Mouse (Mus musculus) forebrain, embryonic 15.5 days (tissue): Measurements from ENCODE around the gene Esyt2. TPM values are rescaled to one million over a fixed set of nuclear protein-coding genes. Genes with fewer than 3 reads are reported as not detected.

Experiments
- ATAC-seq: fragments of 200-750 bp; cut with Nextera tagmentation; replicated peaks from 2 replicates; pipeline ENCODE4 v1.8.0; 2017; ENCODE audit warnings: mild to moderate bottlenecking, moderate TSS enrichment, moderate library complexity
- H3K27ac ChIP-seq: fragments of 300-500 bp; sonication (generic); replicated peaks from 2 replicates; pipeline ENCODE4 v1.5.1; 2015; ENCODE audit warnings: mild to moderate bottlenecking, inconsistent platforms
- H3K27me3 ChIP-seq: fragments of 300-500 bp; sonication (generic); 2 replicates; pipeline ENCODE4 v1.6.1; 2015; ENCODE audit warnings: inconsistent platforms
- H3K36me3 ChIP-seq: fragments of 300-500 bp; sonication (generic); 2 replicates; pipeline ENCODE4 v1.6.1; 2015; ENCODE audit warnings: mild to moderate bottlenecking, inconsistent platforms
- H3K4me1 ChIP-seq: fragments of 300-500 bp; sonication (generic); 2 replicates; pipeline ENCODE4 v1.6.1; 2015; ENCODE audit warnings: inconsistent platforms
- H3K4me2 ChIP-seq: fragments of 300-500 bp; sonication (generic); replicated peaks from 2 replicates; pipeline ENCODE4 v1.6.1; 2015; ENCODE audit warnings: mild to moderate bottlenecking, inconsistent platforms
- H3K4me3 ChIP-seq: fragments of 300-500 bp; sonication (generic); 2 replicates; pipeline ENCODE4 v1.5.1; 2015; ENCODE audit warnings: mild to moderate bottlenecking, inconsistent platforms
- H3K9ac ChIP-seq: fragments of 300-500 bp; sonication (generic); replicated peaks from 2 replicates; pipeline ENCODE4 v1.6.1; 2015; ENCODE audit warnings: mild to moderate bottlenecking, inconsistent platforms
- H3K9me3 ChIP-seq: fragments of 300-500 bp; sonication (generic); 2 replicates; pipeline ENCODE4 v1.6.1; 2016; ENCODE audit warnings: inconsistent platforms
- WGBS: fragments of 180-500 bp; shearing (Covaris S2); methylation state at CpG from one replicate; pipeline ENCODE4 v1.1.7; 2015; ENCODE audit warnings: mixed read lengths; 5-methylcytosine and 5-hydroxymethylcytosine counted together
- polyA plus RNA-seq: library from polyadenylated mRNA; unstranded; fragments of >200 nt; fragmentation: Nextera tagmentation; extraction: Ambion mirVana; gene quantifications from 2 replicates; pipeline ENCODE4 v1.2.1, GENCODE M21; 2015

The Esyt2 gene
- polyA plus RNA-seq, 1 experiment from 2014 or later = 13.0 TPM

DNA sequence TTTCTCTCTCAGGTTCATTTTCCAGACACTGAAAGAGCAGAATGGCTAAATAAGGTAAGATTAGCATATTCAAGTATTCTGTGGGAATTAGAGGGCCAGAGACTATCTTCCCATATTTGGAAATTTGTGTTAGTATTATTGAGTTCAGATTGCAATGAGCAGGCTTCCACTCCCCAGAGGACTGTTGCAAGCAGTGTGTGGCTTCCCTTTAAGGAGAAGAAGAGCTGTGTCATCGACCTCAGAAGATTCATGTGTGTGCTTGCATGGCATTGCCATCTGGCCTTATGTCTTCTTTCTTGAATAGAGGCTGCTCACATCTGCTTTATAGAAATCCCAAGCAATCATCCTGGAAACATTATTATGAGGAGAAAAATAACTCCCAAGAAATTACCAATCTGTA, 36.8 kb downstream of the Esyt2 start:
- no peak overlapping the region for H3K27ac ChIP-seq
- no peak overlapping the region for H3K4me2 ChIP-seq
- H3K27me3 ChIP-seq = no peaks in the 10 kb centered on the region
- WGBS = 80% methylated on average over 1 of the region's 1 CpGs
- H3K36me3 ChIP-seq = 0 out of 2 replicates have a peak, but pooled peaks cover 5% of the 10 kb centered on the region
- no peak for ATAC-seq
- no peak overlapping the region for H3K9ac ChIP-seq
- H3K4me1 ChIP-seq = no peaks in the 10 kb centered on the region
- H3K9me3 ChIP-seq = no peaks in the 10 kb centered on the region
- no peak overlapping the region for H3K4me3 ChIP-seq

DNA sequence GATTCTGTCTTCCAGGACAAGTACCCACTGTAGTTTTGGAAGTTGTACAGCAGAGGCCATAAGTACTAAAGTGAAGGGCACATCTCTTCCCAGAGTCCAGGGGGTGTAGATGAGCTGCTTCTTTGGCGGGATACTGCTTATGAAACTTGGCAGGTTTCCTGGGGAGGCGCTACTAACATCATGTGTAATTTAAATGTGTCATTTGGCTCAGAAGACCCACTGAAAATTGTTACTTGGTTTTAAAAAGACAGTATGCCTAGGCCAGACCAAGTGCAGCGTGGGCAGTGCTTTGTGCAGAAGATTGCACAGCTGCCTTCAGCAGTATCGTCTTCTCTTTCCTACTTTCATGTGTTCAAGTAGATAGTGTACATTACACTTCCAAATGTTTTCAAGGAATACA, 44.5 kb downstream of the Esyt2 start:
- no peaks in the 10 kb centered on the region for H3K9me3 ChIP-seq
- H3K27me3 ChIP-seq = no peaks in the 10 kb centered on the region
- no peak overlapping the region for H3K27ac ChIP-seq
- no peak overlapping the region for H3K4me3 ChIP-seq
- no peak overlapping the region for H3K4me2 ChIP-seq
- H3K36me3 ChIP-seq = peaks cover 16% of the 10 kb centered on the region; the same call in 1 of the 2 replicates
- no peak overlapping the region for H3K9ac ChIP-seq
- 56% methylated on average over 4 of the region's 4 CpGs for WGBS
- H3K4me1 ChIP-seq = peaks cover 4% of the 10 kb centered on the region; the same call in 1 of the 2 replicates
- no peak for ATAC-seq

DNA sequence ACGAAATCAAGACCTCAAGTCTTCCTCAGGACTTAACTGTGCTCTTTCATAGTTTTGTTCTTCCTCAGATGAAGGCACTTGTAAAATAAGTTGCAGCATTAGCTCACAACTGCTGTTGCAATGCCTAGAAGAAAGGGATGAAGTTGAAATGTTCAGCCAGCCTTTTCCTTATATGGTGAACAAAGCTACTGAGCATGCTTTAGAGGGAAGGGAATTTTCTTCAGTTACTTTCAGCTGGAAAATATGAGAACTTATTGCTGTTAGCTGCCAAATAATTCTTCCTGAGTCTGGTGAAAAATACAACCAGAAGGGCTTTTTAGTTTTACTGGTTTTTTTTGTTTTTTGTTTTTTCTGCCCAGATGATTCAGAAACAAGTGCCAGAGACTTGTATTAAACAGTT, 45.2 kb downstream of the Esyt2 start:
- H3K9ac ChIP-seq = no peak overlapping the region
- peaks cover 15% of the 10 kb centered on the region; the same call in 1 of the 2 replicates for H3K36me3 ChIP-seq
- no peaks in the 10 kb centered on the region for H3K27me3 ChIP-seq
- H3K4me3 ChIP-seq = no peak overlapping the region
- H3K4me2 ChIP-seq = no peak overlapping the region
- peaks cover 4% of the 10 kb centered on the region; the same call in 1 of the 2 replicates for H3K4me1 ChIP-seq
- no peak overlapping the region for H3K27ac ChIP-seq
- H3K9me3 ChIP-seq = no peaks in the 10 kb centered on the region
- ATAC-seq = no peak
- WGBS = 75% methylated on average over 1 of the region's 1 CpGs

DNA sequence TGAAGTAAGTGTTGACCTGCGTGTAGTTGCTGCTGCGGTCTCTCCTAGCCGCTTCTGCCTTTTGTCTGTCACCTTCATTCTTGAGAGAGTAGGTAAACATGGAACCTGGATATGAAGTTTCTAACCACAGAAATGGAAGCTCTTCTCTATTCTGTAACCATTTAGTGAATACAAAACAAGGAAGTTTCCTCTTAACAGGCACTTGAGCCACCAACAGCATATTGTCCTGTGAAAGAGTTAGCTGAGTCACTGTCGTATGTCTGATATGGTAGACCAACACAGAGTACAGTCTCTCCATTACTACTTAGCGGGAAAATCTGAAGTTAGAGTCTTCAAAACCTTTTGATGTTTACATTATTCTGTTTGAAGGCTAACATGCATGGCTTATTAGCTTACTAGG, 53.3 kb downstream of the Esyt2 start:
- Histone ChIP-seq H3K27ac (no peak overlapping the region), H3K9ac (no peak overlapping the region), H3K27me3 (no peaks in the 10 kb centered on the region), H3K4me3 (no peak overlapping the region), H3K4me2 (no peak overlapping the region), H3K9me3 (no peaks in the 10 kb centered on the region), H3K36me3 (no peaks in the 10 kb centered on the region), H3K4me1 (no peaks in the 10 kb centered on the region)
- ATAC-seq = no peak
- 95% methylated on average over 5 of the region's 5 CpGs for WGBS

DNA sequence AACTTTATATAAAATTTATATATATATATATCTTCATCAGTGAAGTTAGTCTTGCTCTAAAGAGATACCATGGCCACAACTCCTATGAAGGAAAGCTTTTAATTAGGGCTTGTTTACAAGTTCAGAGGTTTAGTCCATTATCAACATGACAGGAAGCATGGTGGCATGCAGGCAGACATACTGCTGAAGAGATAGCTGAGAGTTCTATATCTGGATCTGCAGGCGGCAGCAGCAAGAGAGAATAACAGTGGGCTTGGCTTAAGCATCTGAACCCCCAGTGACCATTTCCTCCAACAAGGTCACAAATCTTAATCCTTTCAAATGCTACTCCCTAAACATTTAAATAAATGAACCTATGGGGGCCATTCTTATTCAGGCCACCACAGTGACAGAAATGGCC, 59.2 kb downstream of the Esyt2 start:
- no peak overlapping the region for H3K27ac ChIP-seq
- no peak overlapping the region for H3K9ac ChIP-seq
- H3K9me3 ChIP-seq = no peaks in the 10 kb centered on the region
- no peaks in the 10 kb centered on the region for H3K27me3 ChIP-seq
- no peaks in the 10 kb centered on the region for H3K4me1 ChIP-seq
- peaks cover 10% of the 10 kb centered on the region for H3K36me3 ChIP-seq
- no peak overlapping the region for H3K4me3 ChIP-seq
- WGBS = 97% methylated on average over 1 of the region's 1 CpGs
- no peak overlapping the region for H3K4me2 ChIP-seq
- ATAC-seq = no peak

DNA sequence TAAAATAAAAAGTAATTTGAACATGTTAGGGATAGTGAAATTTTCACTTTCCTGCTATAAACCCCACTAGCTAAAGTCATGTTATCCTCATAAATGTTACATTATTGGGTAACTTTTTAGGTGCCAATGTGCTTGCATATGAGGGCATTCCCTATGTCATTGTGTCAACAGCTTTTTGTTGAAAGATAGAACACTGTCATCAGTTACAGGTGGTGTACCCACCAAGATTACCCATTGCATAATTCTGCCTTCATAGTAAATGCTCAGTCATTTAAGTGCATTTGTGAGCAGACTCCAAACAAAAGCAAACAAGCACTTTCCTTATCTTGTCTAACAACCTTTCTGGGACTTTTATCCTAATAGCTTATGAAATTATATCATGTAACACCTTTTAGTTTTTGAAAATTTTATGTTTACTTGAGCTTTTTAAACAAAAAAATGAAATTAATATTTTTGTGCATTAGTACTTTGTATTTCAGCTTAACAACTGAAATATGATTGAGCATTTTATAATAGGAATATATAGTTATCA, 67.8 kb downstream of the Esyt2 start:
- Histone ChIP-seq H3K4me2 (no peak overlapping the region), H3K27me3 (no peaks in the 10 kb centered on the region), H3K4me1 (no peaks in the 10 kb centered on the region), H3K4me3 (no peak overlapping the region), H3K9me3 (no peaks in the 10 kb centered on the region), H3K36me3 (peaks cover 20% of the 10 kb centered on the region), H3K9ac (no peak overlapping the region), H3K27ac (no peak overlapping the region)
- ATAC-seq = no peak

DNA sequence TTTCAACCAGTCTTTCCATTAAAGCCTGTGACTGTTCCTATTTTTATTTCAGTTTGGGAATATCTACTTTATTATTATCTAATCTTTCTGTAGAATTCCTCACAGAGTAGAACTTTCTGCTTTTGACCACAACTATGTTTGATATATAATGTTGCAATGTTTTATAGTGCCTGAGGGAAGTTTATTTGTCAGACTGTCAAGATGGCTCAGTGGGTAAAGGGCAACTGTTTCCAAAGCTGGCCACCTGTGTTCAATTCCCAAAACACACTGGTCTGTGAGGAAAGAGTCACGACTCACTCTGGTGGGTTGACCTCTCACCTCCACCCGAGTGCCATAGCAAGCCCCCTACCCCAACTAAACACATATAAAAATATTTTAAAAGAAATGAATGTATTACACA, 68.4 kb downstream of the Esyt2 start:
- Histone ChIP-seq H3K4me2 (no peak overlapping the region), H3K36me3 (peaks cover 16% of the 10 kb centered on the region), H3K9ac (no peak overlapping the region), H3K4me1 (no peaks in the 10 kb centered on the region), H3K27ac (no peak overlapping the region), H3K9me3 (no peaks in the 10 kb centered on the region), H3K4me3 (no peak overlapping the region), H3K27me3 (no peaks in the 10 kb centered on the region)
- WGBS = 85% methylated on average over 2 of the region's 2 CpGs
- no peak for ATAC-seq

DNA sequence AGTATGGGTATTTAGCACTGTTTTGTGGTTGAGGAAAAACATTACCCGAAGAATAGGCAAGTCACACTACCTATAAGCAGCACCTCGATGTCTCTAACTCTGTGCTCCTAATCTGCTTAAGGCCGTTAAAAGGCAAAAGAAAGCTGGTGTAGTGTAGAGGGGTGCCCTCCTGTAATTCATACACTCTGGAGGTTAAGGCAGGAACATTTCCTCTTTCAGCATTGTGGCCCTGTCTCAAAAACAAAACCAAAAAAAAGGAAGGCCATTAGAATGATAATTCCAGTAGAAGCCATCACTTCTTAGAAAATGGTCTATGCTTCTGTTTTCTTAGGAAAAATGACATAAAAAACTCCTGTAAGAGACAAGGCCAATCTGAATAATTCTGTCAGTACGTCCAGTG, 70.0 kb downstream of the Esyt2 start:
- Histone ChIP-seq H3K9me3 (no peaks in the 10 kb centered on the region), H3K4me3 (no peak overlapping the region), H3K4me2 (no peak overlapping the region), H3K4me1 (no peaks in the 10 kb centered on the region), H3K9ac (no peak overlapping the region), H3K27me3 (no peaks in the 10 kb centered on the region), H3K27ac (no peak overlapping the region), H3K36me3 (peaks cover 16% of the 10 kb centered on the region)
- 80% methylated on average over 4 of the region's 4 CpGs for WGBS
- ATAC-seq = no peak

DNA sequence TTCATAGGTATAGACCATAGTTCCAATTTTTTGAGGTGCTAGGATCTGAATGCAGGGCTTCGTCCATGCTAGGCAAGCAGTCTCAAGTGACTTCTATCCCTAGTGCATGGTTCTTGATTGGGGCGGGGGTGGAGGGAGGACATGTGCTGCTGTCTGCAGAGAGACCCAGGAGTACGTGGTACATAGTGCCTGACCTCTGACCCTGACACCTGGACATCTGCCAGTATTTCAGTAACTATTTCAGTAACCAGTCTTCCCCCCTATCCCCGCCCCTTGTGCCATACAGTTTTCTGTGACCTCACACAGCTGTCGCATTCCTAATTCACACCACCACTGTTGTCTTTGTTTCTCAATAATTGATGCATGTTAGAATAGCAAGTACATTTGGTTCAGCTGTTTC, 71.4 kb downstream of the Esyt2 start:
- H3K27ac ChIP-seq = no peak overlapping the region
- H3K9me3 ChIP-seq = no peaks in the 10 kb centered on the region
- H3K4me1 ChIP-seq = no peaks in the 10 kb centered on the region
- no peak overlapping the region for H3K4me3 ChIP-seq
- peaks cover 17% of the 10 kb centered on the region for H3K36me3 ChIP-seq
- H3K4me2 ChIP-seq = no peak overlapping the region
- no peak for ATAC-seq
- WGBS = 78% methylated on average over 5 of the region's 5 CpGs
- no peaks in the 10 kb centered on the region for H3K27me3 ChIP-seq
- H3K9ac ChIP-seq = no peak overlapping the region

DNA sequence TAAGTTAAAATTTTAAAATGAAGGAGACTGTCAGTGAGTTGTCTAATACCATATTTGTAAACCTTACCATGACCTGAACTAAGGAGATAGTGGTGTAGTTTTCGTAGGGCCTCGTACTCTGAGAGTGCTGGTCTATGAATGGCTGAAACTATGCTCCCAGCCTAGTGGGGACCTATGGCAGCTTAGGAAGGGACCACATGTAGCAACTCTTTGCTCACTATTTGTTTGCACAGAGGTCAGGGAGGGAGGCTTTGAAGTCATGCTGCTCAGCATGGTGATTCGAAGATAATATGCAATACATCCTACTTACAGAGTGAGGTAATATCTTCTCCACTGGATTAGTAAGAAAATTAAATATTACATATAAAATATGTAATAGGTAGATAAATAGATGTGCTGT, 73.7 kb downstream of the Esyt2 start:
- H3K9me3 ChIP-seq = no peaks in the 10 kb centered on the region
- WGBS = 93% methylated on average over 3 of the region's 3 CpGs

DNA sequence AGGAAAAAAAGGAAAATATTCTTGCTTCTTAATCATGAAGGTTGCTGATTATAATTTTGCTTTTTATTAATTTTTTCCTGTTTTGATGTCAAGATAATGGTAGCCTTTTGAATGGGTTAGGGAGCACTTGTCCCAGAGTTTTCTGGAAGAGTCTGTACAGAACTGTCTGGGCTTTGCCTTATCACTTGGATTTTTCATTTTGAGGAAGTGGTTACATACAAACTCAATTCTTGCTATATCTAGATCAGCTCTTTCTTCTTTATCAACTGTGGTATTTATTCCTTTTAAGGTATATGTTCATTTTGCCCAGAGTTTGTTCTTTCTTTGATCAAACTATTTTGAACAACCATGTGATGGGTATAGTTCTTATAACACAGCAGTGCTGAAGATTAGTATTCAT, 81.1 kb downstream of the Esyt2 start:
- Histone ChIP-seq H3K27me3 (no peaks in the 10 kb centered on the region), H3K4me3 (no peak overlapping the region), H3K9ac (no peak overlapping the region), H3K4me1 (no peaks in the 10 kb centered on the region), H3K27ac (no peak overlapping the region), H3K4me2 (no peak overlapping the region), H3K36me3 (peaks cover 38% of the 10 kb centered on the region), H3K9me3 (no peaks in the 10 kb centered on the region)
- ATAC-seq = no peak

More for the DNA sequence above, 73.7 kb downstream of the Esyt2 start:
- Histone ChIP-seq H3K4me3 (no peak overlapping the region), H3K4me2 (no peak overlapping the region), H3K4me1 (no peaks in the 10 kb centered on the region), H3K36me3 (peaks cover 20% of the 10 kb centered on the region), H3K27ac (no peak overlapping the region), H3K9ac (no peak overlapping the region), H3K27me3 (no peaks in the 10 kb centered on the region)
- ATAC-seq = no peak

DNA sequence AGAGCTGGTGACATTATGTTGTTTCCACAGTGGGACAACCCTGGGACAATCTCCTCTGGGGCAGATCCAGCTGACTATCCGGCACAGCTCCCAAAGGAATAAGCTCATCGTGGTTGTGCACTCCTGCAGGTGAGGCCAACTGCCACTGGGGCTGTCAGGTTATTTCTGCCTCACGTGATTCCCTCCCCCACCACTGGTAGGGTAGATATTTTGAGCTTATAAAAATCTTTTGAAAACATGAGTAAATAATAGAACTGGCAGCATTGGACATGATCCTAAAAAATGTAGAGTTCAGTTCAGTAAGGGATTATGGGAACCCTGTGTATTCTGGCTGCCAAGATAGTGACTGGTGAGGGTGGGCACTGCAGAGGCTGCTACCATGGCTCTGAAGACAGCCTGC, 85.9 kb downstream of the Esyt2 start:
- Histone ChIP-seq H3K4me3 (no peak overlapping the region), H3K36me3 (peaks cover 43% of the 10 kb centered on the region), H3K4me1 (no peaks in the 10 kb centered on the region), H3K27ac (no peak overlapping the region), H3K27me3 (no peaks in the 10 kb centered on the region), H3K9me3 (no peaks in the 10 kb centered on the region), H3K9ac (no peak overlapping the region), H3K4me2 (no peak overlapping the region)
- WGBS = 93% methylated on average over 3 of the region's 3 CpGs
- no peak for ATAC-seq

DNA sequence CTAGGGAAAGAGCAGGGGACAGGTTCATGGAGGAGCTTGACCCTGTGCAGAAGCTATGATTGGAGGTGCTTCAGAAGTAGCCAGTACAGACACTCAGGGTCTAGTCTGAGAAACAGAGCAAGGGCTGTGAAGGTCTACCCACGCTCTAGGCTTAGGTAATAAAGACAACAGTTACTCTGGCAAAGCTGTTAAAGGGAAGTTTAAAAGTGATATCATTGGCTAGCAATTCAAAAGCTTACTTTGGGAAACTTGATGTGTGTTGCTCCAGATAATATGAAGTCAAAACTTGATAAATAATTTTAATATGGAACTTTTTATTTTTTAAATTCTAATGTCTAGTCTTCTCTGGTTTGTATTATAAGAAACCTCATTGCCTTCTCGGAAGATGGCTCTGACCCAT, 86.3 kb downstream of the Esyt2 start:
- Histone ChIP-seq H3K27me3 (no peaks in the 10 kb centered on the region), H3K27ac (no peak overlapping the region), H3K4me2 (no peak overlapping the region), H3K4me1 (no peaks in the 10 kb centered on the region), H3K9ac (no peak overlapping the region), H3K36me3 (peaks cover 43% of the 10 kb centered on the region), H3K4me3 (no peak overlapping the region), H3K9me3 (no peaks in the 10 kb centered on the region)
- 99% methylated on average over 2 of the region's 2 CpGs for WGBS
- ATAC-seq = no peak
